Mouse (Mus musculus) liver, embryonic 14.5 days (tissue): Measurements from ENCODE around the gene Tbce. TPM values are rescaled to one million over a fixed set of nuclear protein-coding genes. Genes with fewer than 3 reads are reported as not detected.

Experiments
- ATAC-seq: fragments of 200-750 bp; cut with Nextera tagmentation; 2 replicates; pipeline ENCODE4 v1.8.0; 2017; ENCODE audit warnings: moderate number of reproducible peaks, mild to moderate bottlenecking, moderate library complexity; ENCODE audit not compliant: insufficient read depth
- DNase-seq, 3 experiments: peaks; one replicate each; pipeline ENCODE4 v3.0.0-alpha.2; 2012 to 2013; ENCODE audit warnings: low read depth in 3 of 3, low spot score in 3 of 3
- H3K27ac ChIP-seq: fragments of 300-500 bp; sonication (generic); 2 replicates; pipeline ENCODE4 v1.5.1; 2014; ENCODE audit warnings: moderate library complexity, mild to moderate bottlenecking, control low read depth, inconsistent platforms
- H3K27me3 ChIP-seq: fragments of 300-500 bp; sonication (generic); 2 replicates; pipeline ENCODE4 v1.6.1; 2014; ENCODE audit warnings: mild to moderate bottlenecking, low read length, moderate library complexity; ENCODE audit not compliant: control insufficient read depth, insufficient read depth
- H3K36me3 ChIP-seq: fragments of 300-500 bp; sonication (generic); replicated peaks from 2 replicates; pipeline ENCODE4 v1.6.1; 2014; ENCODE audit warnings: low read depth; ENCODE audit not compliant: control insufficient read depth, insufficient read depth
- H3K4me1 ChIP-seq, 2 experiments: fragments of 200-500 bp in 1 of 2; fragments of 300-500 bp in 1 of 2; sonication (generic) in 1 of 2; replicated peaks; 2 replicates each; pipeline ENCODE4 v1.6.1; 2012 to 2014; ENCODE audit warnings: antibody characterized with exemption in 1 of 2, inconsistent platforms in 1 of 2, low read length in 1 of 2; ENCODE audit not compliant: control insufficient read depth in 2 of 2, insufficient read depth in 2 of 2
- H3K4me2 ChIP-seq: fragments of 300-500 bp; sonication (generic); 2 replicates; pipeline ENCODE4 v1.6.1; 2014; ENCODE audit warnings: low read depth, mild to moderate bottlenecking, control low read depth, moderate library complexity
- H3K4me3 ChIP-seq, 2 experiments: fragments of 200-500 bp in 1 of 2; fragments of 300-500 bp in 1 of 2; sonication (generic) in 1 of 2; 2 replicates each; pipeline ENCODE4 v1.5.1; 2012 to 2014; ENCODE audit warnings: low read depth in 2 of 2, low read length in 2 of 2, mild to moderate bottlenecking in 2 of 2, control low read depth in 1 of 2, inconsistent platforms in 1 of 2, moderate library complexity in 1 of 2; ENCODE audit not compliant: insufficient read depth in 1 of 2
- H3K9ac ChIP-seq: fragments of 300-500 bp; sonication (generic); replicated peaks from 2 replicates; pipeline ENCODE4 v1.6.1; 2014; ENCODE audit warnings: mild to moderate bottlenecking, control low read depth, moderate library complexity
- H3K9me3 ChIP-seq: fragments of 300-500 bp; sonication (generic); 2 replicates; pipeline ENCODE4 v1.6.1; 2016; ENCODE audit warnings: low read length, mixed read lengths; ENCODE audit not compliant: control insufficient read depth
- CTCF ChIP-seq: IDR thresholded peaks from 2 replicates; pipeline ENCODE4 v1.5.1; 2016; ENCODE audit warnings: antibody characterized with exemption, low read depth, control low read depth
- EP300 ChIP-seq: IDR thresholded peaks from 2 replicates; pipeline ENCODE4 v1.6.1; 2016; ENCODE audit warnings: antibody characterized with exemption, low read depth
- WGBS: fragments of 180-500 bp; shearing (Covaris S2); extraction: QIAGEN DNeasy Blood & Tissue Kit; methylation state at CpG from one replicate; pipeline ENCODE4 v1.1.7; 2014; ENCODE audit not compliant: insufficient replicate concordance; 5-methylcytosine and 5-hydroxymethylcytosine counted together
- polyA plus RNA-seq, 2 experiments: library from polyadenylated mRNA; depleted of rRNA in 1 of 2; stranded (reverse) in 1 of 2; unstranded in 1 of 2; fragments of >200 nt; fragmentation: Nextera tagmentation in 1 of 2; extraction: Ambion mirVana in 1 of 2; gene quantifications; 2 replicates each; pipeline versions ENCODE4 v1.2.1 to v1.2.3; 2012 to 2014

Tbce gene
- polyA plus RNA-seq, 2 experiments, result 27.5 to 34.6 TPM

DNA sequence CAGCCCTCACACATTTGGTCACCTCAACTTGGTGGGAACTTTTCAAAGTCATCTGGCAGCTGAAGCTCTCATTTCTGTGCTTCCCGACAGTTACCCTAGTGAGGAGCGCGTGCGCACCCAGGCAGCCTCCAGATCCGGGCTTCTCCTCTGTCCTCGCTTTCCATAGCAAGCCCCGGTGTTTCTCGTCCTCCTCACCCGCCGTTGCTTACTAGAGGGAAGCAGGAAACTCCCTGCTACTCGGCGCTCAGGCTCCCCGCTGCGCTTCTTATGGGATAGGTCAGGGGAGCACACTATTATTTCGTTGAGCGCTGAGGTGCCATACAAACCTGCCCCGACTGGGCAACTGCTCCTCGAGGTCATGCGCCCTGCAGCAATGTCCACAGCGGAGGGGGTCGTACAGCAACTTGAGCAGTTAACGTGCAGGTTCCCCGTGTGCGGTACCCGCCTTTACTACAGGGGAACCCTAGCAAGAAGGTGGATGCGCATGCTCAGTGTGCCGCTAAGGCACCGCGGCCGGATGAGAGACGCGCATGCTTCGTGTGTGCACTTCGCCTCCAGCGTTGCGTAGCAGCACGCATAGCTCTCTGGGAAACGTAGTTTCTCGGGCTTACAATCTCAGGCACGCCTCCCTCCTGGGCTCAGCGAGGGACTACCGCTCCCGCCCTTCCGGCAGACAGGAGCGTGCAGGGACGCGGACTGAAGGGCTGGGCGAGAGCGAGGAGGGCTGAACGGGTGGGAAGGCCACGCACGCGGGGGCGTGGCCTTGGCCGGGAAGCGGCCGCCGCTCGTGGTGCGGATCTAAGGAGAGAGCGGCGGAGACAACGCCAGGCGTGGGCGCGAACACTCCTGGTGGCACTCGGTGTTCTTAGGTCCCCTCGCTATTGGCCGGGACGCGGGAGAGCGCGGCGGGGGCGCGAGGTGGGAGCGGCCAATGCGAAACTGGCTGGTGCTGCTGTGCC is 85.3 kb downstream of the Tbce start, which contains the start of gene B3galnt2:
B3galnt2 (plus strand) TSS at position 596 of the 959 bp plus-strand sequence.
- H3K27ac ChIP-seq, result peak within 1 kb of the TSS; percentile 75
- TF ChIP-seq CTCF (peak; percentile 34; the same call in 1 of the 2 replicates), EP300 (no peak)
- ATAC-seq (peak; percentile 97), DNase-seq (peak; percentile 99 to 100 (median 99))
- peaks cover 11 to 24% of the 10 kb centered on the region in 2 experiments for H3K4me1 ChIP-seq
- H3K9ac ChIP-seq, result peak within 1 kb of the TSS; percentile 91
- peak within 1 kb of the TSS; percentile 88 for H3K4me2 ChIP-seq
- no peaks in the 10 kb centered on the region; the same call in 1 of the 2 replicates for H3K36me3 ChIP-seq
- under 1% methylated on average over 78 of the region's 78 CpGs for WGBS
- no peaks in the 10 kb centered on the region for H3K9me3 ChIP-seq
- H3K27me3 ChIP-seq, result no peaks in the 10 kb centered on the region
- peak within 1 kb of the TSS; percentile 78 to 95 for H3K4me3 ChIP-seq

Other genes with a start within 250 kb of the Tbce start
- gene B3galnt2, start 85.2 kb downstream of the Tbce start, polyA plus RNA-seq (2012; rRNA removed), result 15.4 and 20.5 TPM in 2 replicates
- 20.0 and 25.0 TPM in 2 replicates for gene B3galnt2, start 85.2 kb downstream of the Tbce start, polyA plus RNA-seq (2014; fragmentation: Nextera tagmentation; extraction: Ambion mirVana)
- gene Arid4b, start 23.6 kb upstream of the Tbce start, polyA plus RNA-seq (2012; rRNA removed), result 3.4 and 5.2 TPM in 2 replicates
- 11.7 and 12.8 TPM in 2 replicates for gene Arid4b, start 23.6 kb upstream of the Tbce start, polyA plus RNA-seq (2014; fragmentation: Nextera tagmentation; extraction: Ambion mirVana)
- gene Ggps1, start 23.9 kb upstream of the Tbce start, polyA plus RNA-seq (2012; rRNA removed), result 4.4 and 5.9 TPM in 2 replicates
- 10.9 and 12.3 TPM in 2 replicates for gene Ggps1, start 23.9 kb upstream of the Tbce start, polyA plus RNA-seq (2014; fragmentation: Nextera tagmentation; extraction: Ambion mirVana)